Mouse (Mus musculus) thymus, postnatal 4 days (tissue): ENCODE results near the gene Ogdh.

ENCODE experiments used
- DNase-seq: peaks from one replicate; pipeline ENCODE4 v3.0.0; 2021

The Ogdh gene

DNA sequence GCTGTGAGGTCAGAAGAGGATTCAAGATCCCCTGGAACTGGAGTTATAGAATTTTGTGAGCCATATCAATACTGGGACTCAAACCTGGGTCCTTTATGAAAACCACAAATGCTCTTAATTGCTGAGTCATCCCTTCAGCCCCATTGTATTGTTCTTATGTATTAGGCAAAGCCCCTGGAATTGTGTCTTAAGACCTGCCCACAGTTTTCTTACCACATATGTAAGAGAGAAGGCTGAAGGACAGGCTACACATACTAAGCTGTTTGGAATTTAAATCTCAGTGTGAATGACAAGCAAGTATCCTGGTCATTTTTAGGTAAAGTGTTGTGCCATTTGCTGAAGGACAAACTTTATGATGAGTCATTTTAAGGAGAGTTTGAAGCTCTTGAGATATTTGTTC is 4.6 kb downstream of the Ogdh start:
- no peak for DNase-seq

DNA sequence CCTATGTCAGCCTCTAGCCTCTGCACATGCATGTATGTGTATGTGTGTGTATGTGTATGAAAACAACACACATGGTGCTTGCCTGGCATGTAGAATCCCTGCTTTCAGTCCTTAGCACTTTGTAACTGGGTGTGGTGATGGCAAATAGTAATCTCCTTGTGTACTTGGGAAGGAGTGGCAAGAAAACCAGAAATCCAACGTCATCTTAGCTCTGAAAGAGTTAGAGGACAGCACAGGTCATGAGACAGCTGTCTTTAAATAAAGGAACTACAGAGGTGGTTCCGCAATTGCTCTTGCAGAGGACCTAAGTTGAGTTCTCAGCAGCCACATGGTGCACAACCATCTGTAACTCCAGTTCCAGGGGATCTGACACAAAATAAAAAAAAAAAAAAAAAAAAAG is 8.0 kb downstream of the Ogdh start:
- no peak for DNase-seq

DNA sequence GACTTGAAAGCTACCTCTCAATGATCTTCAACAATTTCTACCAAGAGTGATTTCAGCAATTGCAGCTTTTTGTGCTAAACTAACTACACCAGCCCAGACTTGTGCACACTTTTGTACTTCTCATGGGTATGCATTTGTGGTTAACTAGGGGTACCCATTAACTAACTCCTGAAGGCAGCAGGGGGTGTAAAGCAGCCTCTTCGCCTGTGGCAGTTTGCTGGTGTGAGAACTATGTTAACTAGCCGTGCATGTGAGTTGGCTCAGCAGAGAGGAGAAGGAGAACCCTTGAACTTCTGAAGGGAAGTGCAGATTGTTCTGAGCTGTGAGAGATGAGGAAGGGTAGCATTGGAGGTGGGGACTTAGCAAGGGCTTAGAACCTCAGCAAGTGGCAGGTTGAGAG is 11.4 kb downstream of the Ogdh start:
- DNase-seq = no peak

DNA sequence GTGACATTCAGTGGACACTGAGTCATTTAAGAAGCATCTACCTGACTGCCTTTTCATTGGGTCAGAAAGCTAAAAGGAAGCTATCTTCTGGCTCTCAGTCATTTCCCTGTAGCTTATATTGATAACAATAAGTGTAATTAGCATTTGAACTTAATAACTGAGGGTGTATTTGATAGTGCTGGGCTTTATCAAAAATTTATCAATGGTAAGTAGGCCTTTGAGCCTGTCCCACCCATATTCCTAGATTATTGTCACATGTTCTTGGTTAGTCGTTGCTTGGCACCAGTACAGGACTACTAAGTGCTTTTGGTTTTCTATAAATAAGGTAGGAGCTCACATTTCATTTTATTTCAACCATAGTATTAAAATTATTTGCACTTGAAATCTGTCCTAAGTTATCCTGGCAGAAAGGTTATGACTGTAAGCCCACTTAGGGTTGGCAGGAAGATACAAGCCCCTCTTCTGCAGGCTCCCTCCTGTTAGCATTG is 14.6 kb downstream of the Ogdh start:
- no peak for DNase-seq

DNA sequence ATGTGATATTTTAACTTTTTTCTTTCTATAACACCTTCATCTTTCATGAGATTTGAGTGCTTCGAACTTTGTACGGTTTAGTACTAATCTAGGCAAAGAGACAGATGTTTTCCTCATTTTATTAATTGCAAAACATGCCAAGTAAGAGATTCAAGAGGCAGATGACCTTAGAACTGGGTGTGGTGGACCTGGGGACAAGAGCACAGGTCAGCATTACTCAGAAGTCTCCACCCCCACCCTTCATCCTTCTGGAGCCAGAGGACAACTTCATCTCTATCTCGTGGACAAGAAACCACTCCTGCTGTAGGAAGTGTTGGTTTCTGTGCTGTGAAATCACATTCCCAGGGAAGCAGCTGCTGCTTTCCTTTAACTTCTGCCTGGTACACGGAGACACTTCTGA is 16.7 kb downstream of the Ogdh start:
- DNase-seq = no peak

DNA sequence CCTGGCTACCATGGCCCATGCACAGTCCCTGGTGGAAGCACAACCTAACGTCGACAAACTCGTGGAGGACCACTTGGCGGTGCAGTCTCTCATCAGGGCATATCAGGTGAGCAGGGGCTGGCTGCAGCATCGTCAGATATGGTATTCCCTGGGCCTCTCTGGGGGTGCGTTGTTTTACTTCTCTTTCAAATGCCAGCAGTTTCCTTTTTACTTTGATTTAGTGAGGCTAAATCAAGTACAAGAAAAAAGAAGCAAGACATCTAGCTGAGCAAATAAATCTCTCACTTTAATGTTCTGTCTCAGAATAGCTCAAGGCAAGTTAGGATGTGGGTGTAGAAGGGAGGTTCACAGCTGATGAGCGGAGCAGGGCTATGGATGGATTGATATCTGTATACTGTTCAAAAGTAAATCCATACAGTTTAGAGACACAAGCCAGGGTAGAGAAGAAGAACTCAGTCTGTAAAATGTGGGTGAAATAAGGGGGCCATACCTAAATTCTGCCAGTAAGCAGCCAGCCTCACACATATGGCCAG is 22.5 kb downstream of the Ogdh start:
- no peak for DNase-seq

DNA sequence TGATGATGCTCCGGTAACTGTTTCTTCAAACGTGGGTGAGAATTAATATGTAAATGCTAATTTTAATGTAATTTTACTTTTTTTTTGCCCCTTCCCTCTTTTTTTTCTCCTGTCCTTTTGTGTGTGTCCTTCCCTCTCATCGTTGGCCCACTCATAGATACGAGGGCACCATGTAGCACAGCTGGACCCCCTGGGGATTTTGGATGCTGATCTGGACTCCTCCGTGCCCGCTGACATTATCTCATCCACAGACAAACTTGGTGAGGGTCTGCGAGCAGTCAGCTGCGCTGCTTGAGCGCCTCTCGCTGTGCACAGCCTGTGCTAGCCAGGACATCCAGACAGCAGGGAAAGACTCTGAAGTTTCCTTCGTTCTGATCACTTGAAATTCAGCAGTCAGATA is 25.4 kb downstream of the Ogdh start:
- DNase-seq = no peak

DNA sequence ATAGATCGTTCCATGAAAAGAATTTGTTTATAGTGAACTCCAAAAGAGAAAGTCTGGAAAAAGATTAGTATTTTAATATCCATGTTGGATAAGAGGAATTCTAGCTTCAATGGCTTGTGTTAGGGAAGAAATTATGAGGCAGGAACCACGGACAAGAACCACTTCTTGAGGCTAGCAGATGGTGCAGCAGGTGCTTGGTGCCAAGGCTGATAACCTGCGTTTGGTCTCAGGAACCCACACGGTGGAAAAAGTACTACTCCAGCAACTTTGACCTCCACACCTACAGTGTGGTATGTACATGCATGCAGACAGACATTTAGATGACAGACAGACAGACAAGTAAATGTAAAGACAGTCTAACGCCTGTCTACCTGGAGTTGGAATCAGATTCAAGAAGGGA is 27.1 kb downstream of the Ogdh start:
- no peak for DNase-seq

DNA sequence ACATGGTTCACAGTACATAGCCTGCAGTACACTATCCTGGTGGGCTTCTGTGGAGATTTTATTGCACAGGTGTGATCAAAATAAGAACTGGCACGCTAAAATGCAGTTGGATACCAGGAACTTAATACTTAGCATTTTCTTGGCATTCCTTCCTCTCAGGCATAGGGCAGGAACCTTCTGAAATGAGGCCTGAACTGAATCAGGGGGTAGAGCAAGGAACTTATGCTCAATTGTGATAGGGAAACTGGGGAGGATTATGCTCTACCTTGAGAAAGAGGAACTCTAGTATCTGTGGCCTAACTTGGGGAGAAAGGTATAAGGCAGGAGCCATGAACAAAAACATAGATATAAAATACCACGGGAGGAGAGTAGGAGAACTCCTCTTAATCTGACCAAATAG is 27.9 kb downstream of the Ogdh start:
- DNase-seq = no peak

DNA sequence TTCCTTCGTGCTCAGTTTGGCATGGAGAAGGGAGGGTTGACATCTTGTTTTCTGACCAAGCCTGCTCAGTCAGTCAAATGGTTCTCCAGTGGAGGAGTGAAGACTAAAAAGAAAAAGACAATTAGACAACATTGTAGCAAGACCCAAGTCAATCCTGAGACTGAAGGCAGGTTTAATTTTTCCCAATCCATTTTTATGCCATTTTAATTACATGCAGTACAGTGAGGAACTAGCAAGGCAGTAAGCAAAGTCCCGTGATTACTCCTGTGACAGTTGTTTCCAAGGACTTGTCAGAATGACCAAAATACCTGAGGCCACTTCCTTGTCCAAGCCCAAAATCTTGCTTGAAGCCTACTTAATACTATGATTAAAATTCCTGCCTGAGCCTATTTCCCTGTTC is 30.7 kb downstream of the Ogdh start:
- DNase-seq = no peak

DNA sequence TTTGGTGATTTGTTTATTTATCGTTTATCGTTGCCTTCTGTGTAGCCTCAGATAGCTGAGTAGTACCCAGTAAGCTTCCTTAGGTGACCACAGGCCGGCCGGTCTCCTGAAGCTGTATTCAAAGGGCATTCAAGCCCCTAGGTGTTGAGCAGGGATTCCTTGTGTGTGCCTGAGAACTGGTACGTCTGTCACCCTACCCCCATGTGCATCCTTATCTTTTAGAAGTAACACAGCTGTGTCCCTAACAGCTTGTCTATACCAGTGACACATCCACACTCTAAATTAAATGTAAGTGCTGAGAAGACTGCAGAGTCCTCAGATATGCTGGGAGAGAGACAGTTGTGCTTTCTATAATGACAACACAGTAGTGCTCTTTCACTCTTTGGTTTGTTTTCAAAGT is 31.9 kb downstream of the Ogdh start:
- no peak for DNase-seq

DNA sequence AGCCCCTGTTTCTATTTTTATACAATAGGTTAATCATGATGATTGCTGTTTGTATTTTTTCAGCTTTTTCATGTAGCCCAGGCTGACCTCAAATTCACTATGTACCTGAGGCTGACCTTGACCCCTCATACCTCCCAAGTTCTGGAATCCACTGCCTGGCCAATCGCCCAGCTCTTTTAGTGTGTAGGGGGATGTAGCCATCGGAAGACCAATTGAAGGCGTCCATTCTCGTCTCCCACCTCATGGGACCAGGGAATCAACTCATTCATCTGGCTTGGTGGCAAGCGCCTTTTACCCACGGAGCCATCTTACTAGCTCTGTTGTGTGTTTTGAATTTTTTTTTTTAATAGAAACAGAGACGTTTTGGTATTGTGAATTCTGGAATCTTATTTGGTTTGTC is 39.8 kb downstream of the Ogdh start:
- no peak for DNase-seq

DNA sequence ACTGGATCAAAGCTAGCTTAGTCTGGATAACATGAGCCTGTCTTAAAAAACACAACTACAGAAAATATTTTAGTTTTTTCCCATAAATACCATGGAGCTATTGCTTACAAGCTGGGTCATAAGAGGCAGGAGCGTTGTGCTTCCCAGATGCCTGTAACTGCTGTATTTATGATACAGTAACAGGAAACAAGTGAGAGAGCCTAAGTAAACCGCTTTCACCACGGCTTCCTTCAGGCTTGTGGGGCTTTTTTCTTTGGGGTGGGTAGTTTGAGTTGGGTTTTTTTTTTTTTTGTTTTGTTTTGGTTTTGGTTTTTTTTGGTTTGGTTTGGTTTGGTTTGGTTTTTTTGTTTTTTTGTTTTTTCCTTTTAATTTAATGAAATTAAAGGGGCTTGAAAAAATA is 41.2 kb downstream of the Ogdh start:
- DNase-seq = no peak

DNA sequence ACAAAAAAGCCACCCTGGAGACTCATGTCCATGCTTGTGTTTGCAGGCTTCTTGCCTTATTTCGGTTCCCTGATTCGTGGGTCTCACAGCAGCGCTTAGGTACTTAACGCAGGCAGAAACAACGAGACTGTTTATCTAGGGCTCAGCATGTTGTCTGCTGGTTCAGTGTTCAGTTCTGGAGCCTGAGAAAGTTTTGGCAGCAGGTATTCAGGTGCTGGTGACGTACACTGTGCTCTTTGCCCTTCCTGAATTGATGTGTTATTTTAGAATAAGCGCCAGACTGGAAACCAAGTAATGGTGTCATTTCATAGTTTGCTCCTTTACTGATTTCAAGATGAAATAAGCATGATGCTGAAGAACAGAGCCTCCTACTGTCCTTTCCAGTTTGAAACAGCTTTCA is 42.0 kb downstream of the Ogdh start:
- DNase-seq = no peak

DNA sequence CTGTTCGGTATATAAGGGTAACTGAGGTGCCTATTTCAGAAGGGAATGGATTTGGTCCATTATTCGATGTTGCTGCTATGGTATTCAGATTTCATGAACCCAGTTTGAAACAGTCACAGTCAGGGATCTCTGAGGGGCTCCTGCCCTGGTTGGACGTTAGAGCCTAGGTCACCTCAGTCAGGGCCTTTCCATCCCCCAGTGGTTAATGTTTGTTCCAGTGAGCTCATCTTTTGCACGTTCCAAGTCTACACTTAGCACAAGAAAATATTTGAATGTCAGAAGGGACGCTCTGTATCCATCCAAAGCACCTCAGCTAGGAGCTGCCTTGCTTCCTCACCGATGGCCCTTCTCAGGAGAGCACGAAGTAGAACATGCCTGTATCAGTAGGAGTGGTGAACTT is 43.9 kb downstream of the Ogdh start:
- no peak for DNase-seq

DNA sequence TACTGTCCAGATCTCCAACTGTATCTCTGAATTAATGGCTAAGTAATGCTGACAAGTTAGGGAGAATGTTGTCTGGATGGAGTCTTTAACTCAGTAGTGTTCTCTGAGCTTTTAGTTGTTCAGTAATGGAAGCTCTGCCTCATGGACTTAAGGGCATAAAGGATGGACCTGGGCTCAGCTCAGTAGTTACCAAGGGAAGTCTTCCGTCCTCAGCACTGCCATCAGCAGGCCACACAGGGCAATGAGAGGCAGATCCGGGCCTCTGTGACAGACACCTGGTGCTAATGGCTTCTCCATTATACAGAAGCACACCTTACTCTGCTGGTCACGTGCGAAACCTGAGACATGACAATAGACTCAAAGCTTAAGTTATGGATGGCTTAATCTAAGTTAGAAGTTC is 45.3 kb downstream of the Ogdh start:
- no peak for DNase-seq

DNA sequence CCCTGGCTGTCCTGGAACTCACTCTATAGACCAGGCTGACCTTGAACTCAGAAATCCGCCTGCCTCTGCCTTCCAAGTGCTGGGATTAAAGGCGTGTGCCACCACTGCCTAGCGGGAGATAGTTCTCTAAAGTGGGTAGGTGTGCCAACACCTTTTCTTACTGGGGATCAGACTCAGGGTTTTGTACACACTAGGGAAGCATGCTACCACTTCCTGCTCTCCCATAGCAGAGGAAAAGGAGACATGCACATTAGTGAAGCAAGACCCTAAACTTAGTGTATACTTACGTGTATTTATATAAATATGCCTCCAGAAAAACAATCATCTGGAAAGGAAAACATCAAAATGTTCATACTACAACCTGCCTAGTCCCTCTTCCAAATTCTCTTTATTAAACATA is 54.5 kb downstream of the Ogdh start:
- DNase-seq = no peak

DNA sequence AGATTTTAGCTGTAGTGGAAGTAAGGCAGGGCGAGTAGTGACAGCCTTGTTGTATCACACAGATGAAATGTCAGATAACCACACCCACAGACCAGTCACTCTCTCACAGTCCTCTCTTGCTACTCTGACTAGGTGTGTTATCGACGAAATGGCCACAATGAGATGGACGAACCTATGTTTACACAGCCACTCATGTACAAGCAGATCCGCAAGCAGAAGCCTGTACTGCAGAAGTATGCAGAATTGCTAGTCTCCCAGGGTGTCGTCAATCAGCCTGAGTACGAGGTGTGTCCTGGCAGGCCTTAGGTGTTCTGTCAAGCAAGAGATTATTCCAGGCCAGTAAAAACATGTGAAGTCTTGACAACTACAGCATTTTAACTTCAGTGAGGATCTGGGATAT is 55.5 kb downstream of the Ogdh start:
- DNase-seq = no peak

DNA sequence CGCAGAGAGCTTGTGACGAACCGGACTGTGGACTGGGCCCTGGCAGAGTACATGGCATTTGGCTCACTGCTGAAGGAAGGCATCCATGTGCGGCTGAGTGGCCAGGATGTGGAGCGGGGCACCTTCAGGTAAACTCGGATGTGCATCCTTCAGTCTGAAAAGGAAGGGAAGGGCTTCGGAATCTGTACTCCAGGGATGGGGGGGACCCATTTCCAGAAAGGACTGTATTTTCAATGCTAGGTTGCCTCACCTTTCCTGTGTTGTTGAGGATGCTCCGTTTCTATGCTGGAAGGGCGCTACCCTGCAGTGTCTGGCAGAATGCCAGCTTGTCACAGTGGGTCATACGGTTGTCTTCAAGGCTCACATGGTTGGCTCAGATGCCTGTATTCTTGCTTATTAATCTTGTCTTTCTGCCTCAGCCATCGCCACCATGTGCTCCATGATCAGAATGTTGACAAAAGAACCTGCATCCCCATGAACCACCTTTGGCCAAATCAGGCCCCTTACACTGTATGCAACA is 57.3 kb downstream of the Ogdh start:
- no peak for DNase-seq

DNA sequence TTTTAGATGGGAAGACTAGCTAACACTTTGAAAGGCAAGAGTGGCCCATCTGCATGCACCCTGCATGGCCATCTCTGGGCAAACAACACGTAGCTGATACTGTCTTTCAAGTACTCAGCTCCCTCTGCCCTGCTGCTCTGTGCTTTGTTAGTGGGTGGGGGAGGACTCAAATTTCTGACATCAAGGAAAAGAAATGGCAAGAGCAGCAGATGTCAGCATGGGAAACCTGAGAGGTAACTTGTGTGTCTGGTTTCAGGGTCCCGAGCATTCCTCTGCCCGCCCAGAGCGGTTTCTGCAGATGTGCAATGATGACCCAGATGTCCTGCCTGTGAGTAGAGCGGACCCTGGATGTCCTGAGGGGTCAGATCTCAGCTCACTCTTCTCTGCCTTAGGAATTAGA is 58.2 kb downstream of the Ogdh start:
- DNase-seq = no peak

DNA sequence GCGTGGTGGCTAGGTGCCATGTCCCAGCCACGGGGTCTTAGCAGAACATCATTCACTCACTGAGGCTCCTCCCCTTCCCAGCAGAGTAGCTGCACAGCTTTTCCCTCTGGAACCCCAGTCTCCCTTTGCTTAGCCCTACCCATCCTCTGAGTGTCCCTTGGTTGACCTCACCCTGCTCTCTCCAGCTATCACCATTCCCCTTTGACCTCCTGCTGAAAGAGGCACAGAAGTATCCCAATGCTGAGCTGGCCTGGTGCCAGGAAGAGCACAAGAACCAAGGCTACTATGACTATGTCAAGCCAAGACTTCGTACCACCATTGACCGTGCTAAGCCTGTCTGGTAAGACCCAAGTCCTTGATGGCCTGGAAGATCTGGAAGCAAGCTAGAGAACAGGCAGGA is 63.7 kb downstream of the Ogdh start:
- DNase-seq = no peak

DNA sequence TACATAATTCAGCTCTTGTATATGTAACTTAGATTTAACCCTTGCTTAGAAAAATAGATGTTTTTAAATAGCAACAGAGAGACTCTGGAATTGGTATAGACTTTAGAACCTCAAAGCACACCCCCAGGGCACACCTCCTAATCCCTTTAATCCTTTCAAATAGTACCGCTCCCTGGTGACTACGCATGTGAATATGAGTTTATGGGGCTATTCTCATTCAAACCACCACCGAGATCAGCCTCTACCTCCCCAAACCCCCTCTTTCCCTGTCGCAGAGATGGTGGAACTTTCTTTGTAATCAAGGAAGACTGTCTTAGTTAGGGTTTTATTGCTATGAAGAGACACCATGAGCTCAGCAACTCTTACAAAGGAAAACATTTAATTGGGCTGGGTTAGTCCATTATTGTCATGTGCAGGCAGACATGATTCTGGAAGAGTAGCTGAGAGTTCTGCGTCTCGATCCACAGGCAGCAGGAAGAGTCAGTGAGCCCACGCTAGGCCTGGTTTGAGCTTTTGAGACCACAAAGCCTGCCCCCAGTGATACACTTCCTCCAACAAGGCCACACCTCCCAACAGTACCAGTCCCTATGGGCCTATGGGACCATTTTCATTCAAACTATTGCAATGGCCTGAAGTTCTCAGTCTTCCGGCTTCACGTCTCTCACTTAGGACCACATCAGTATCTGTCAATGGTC is 73.3 kb downstream of the Ogdh start:
- no peak for DNase-seq

DNA sequence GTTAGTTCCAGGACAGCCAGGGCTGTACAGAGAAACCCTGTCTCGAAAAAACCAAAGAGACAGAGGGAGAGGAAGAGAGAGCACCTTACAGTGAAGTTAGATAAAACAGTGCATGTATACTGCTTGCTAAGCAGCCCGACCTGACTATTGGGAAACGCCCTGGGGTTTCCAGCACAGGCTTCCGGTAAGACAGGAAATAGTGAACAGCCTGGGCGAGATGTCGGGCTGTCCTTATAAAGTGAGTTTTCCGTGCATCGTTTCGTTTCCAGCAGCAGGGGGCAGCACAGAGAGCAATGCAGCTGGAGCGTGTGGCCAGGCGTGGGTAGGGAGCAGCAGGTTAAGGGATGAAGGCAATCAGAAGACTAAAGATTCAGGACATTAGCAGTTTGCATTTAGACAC is 74.5 kb downstream of the Ogdh start:
- peak; percentile 87 for DNase-seq

DNA sequence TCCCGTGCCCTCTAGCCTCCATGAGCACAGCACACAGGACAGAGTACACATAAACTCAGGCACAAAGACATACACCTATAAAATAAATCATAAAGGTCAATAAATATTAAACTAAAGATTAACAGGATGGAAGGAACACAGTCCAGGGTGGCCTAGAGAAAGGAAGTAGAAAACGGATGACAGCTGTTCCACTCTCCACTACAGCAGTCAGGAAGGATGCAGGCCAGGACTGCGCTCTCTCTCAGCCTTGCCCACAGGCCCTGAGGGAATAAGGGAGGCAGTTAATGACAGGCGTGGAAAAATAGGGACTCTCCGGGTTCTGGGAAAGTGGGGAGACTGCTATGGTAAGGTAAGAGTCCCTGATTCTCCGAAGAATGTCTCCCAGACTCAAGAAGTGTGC is 75.0 kb downstream of the Ogdh start:
- DNase-seq = no peak

DNA sequence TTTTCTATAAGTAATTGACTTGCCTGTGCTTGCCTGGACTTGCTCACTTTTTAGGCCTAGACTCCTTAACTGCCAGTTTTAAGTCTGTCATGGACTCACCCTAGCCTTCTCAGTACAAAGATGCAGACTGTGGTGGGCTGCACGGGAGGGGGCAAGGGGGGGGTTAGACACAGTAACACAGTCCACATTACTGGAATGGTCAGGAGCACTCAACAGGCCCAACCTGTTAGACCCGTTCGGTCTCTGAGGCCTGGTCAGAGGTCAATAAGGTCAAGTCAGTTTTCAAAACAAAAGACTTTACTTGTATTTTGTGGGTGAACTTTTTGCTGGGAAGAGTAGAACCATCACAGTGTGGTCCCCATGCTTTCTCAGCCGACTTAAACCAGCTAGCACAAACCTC is 75.7 kb downstream of the Ogdh start:
- no peak for DNase-seq
